Mouse (Mus musculus): ENCODE measurements around the gene Foxo6.

The Foxo6 gene

GRCm38 (mm10) chr4:120290486-120290885 lies 3.3 kb upstream of the Foxo6 start:
- ChIA-PET CTCF (interaction anchor here in 3 of 4 experiments (0.5 to 1.1 kb wide), 4 partner anchors 24 to 60 kb away, joined by 3 to 6 read pairs (median 4); no protein-coding TSS in a partner anchor), POLR2A (interaction anchor here in 3 of 4 experiments (1.3 to 9.6 kb wide), 3 partner anchors 10 to 18 kb away, joined by 3 to 163 read pairs (median 3); no protein-coding TSS in a partner anchor)

- ChIA-PET POLR2A (interaction anchor here (0.6 to 9.6 kb wide), 6 partner anchors 10 to 37 kb away, joined by 3 to 163 read pairs (median 4); no protein-coding TSS in a partner anchor), CTCF (interaction anchor here in 3 of 4 experiments (0.6 to 3.3 kb wide), 7 partner anchors 29 to 529 kb away, joined by 3 to 38 read pairs (median 4); no protein-coding TSS in a partner anchor)
Measured at GRCm38 (mm10) chr4:120289181-120289965, 2.2 kb upstream of the Foxo6 start.

GRCm38 (mm10) chr4:120286761-120287241 lies 348 bp downstream of the Foxo6 start:
- ChIA-PET CTCF (interaction anchor here (0.6 to 3.3 kb wide), 32 partner anchors 10 to 1221 kb away, joined by 3 to 38 read pairs (median 4); no protein-coding TSS in a partner anchor), POLR2A (interaction anchor here (0.6 to 9.6 kb wide), 27 partner anchors 11 to 1178 kb away, joined by 3 to 163 read pairs (median 3); partner anchors contain the start of genes Cited4 (in 1 of the 4), Ctps (in 1 of the 4) and Slc2a1 (in 1 of the 4))

- ChIA-PET CTCF (interaction anchor here in 2 of 4 experiments (2.6 to 3.3 kb wide), 3 partner anchors 14 to 55 kb away, joined by 13 to 38 read pairs (median 37); no protein-coding TSS in a partner anchor), POLR2A (interaction anchor here in 3 of 4 experiments (1.0 to 9.6 kb wide), 8 partner anchors 10 to 120 kb away, joined by 3 to 163 read pairs (median 10); no protein-coding TSS in a partner anchor)
Measured at GRCm38 (mm10) chr4:120285730-120286129, 1.4 kb downstream of the Foxo6 start.

GRCm38 (mm10) chr4:120285223-120285622 lies 1.9 kb downstream of the Foxo6 start:
- ChIA-PET CTCF (interaction anchor here (1.2 to 2.8 kb wide), 6 partner anchors 38 to 56 kb away, joined by 3 to 13 read pairs (median 7); no protein-coding TSS in a partner anchor), POLR2A (interaction anchor here in 2 of 4 experiments (1.6 to 9.6 kb wide), 4 partner anchors 10 to 23 kb away, joined by 9 to 163 read pairs (median 28); no protein-coding TSS in a partner anchor)

GRCm38 (mm10) chr4:120284187-120284586 lies 3.0 kb downstream of the Foxo6 start:
- POLR2A ChIA-PET = interaction anchor here (0.6 to 9.6 kb wide), 16 partner anchors 9 to 990 kb away, joined by 3 to 163 read pairs (median 4); partner anchors contain the start of gene Ybx1 (in 1 of the 4)
- CTCF ChIA-PET = interaction anchor here (0.6 to 4.1 kb wide), 26 partner anchors 9 to 138 kb away, joined by 3 to 34 read pairs (median 4); no protein-coding TSS in a partner anchor

- CTCF ChIA-PET = interaction anchor here (0.6 to 4.1 kb wide), 16 partner anchors 12 to 568 kb away, joined by 3 to 34 read pairs (median 6); no protein-coding TSS in a partner anchor
- POLR2A ChIA-PET = interaction anchor here in 3 of 4 experiments (0.5 to 9.6 kb wide), 14 partner anchors 9 to 989 kb away, joined by 3 to 163 read pairs (median 4); partner anchors contain the start of gene Ybx1 (in 1 of the 3)
Measured at GRCm38 (mm10) chr4:120283141-120283540, 4.0 kb downstream of the Foxo6 start.

GRCm38 (mm10) chr4:120282568-120283091 lies 4.5 kb downstream of the Foxo6 start:
- ChIA-PET POLR2A (interaction anchor here in 3 of 4 experiments (0.5 to 9.6 kb wide), 13 partner anchors 8 to 832 kb away, joined by 3 to 163 read pairs (median 5); no protein-coding TSS in a partner anchor), CTCF (interaction anchor here (0.6 to 4.1 kb wide), 14 partner anchors 12 to 568 kb away, joined by 3 to 34 read pairs (median 6); no protein-coding TSS in a partner anchor)

GRCm38 (mm10) chr4:120281011-120281410 lies 6.1 kb downstream of the Foxo6 start:
- CTCF ChIA-PET = interaction anchor here in 1 of 4 experiments (4.1 kb wide), 1 partner anchor 50 kb away, joined by 34 read pairs; no protein-coding TSS in a partner anchor
- POLR2A ChIA-PET = interaction anchor here in 3 of 4 experiments (0.8 to 9.6 kb wide), 7 partner anchors 9 to 289 kb away, joined by 3 to 163 read pairs (median 3); partner anchors contain the start of gene Ctps (in 1 of the 3)

- POLR2A ChIA-PET = interaction anchor here in 2 of 4 experiments (0.7 to 5.7 kb wide), 4 partner anchors 9 to 340 kb away, joined by 3 to 46 read pairs (median 3); no protein-coding TSS in a partner anchor
- CTCF ChIA-PET = interaction anchor here in 2 of 4 experiments (0.6 to 0.7 kb wide), 2 partner anchors 28 to 50 kb away, joined by 4 read pairs; no protein-coding TSS in a partner anchor
Measured at GRCm38 (mm10) chr4:120280432-120280831, 6.7 kb downstream of the Foxo6 start.

GRCm38 (mm10) chr4:120277255-120277928 lies 9.8 kb downstream of the Foxo6 start:
- CTCF ChIA-PET = interaction anchor here (0.8 to 3.4 kb wide), 7 partner anchors 10 to 51 kb away, joined by 3 to 13 read pairs (median 5); partner anchors contain the start of gene Foxo6 (in 4 of the 4)
- POLR2A ChIA-PET = interaction anchor here in 3 of 4 experiments (0.7 to 14.8 kb wide), 8 partner anchors 8 to 151 kb away, joined by 3 to 163 read pairs (median 5); partner anchors contain the start of gene Foxo6 (in 2 of the 3)

- ChIA-PET POLR2A (interaction anchor here in 3 of 4 experiments (0.7 to 14.8 kb wide), 11 partner anchors 9 to 295 kb away, joined by 3 to 163 read pairs (median 5); partner anchors contain the start of genes Foxo6 (in 3 of the 3) and Ctps (in 1 of the 3)), CTCF (interaction anchor here (0.6 to 3.4 kb wide), 10 partner anchors 9 to 49 kb away, joined by 3 to 13 read pairs (median 6); partner anchors contain the start of gene Foxo6 (in 2 of the 4))
Measured at GRCm38 (mm10) chr4:120275487-120275886, 11.7 kb downstream of the Foxo6 start.

GRCm38 (mm10) chr4:120273594-120273993 lies 13.6 kb downstream of the Foxo6 start:
- POLR2A ChIA-PET = interaction anchor here in 2 of 4 experiments (1.4 to 14.8 kb wide), 3 partner anchors 9 to 12 kb away, joined by 3 to 163 read pairs (median 46); partner anchors contain the start of gene Foxo6 (in 1 of the 2)
- CTCF ChIA-PET = interaction anchor here in 3 of 4 experiments (0.6 to 4.8 kb wide), 3 partner anchors 10 to 14 kb away, joined by 4 to 37 read pairs (median 4); partner anchors contain the start of gene Foxo6 (in 1 of the 3)

- CTCF ChIA-PET = interaction anchor here in 2 of 4 experiments (0.6 to 4.8 kb wide), 9 partner anchors 12 to 914 kb away, joined by 3 to 37 read pairs (median 7); partner anchors contain the start of gene Foxo6 (in 2 of the 2)
Measured at GRCm38 (mm10) chr4:120271886-120272580, 15.1 kb downstream of the Foxo6 start.

GRCm38 (mm10) chr4:120271208-120271607 lies 15.9 kb downstream of the Foxo6 start:
- POLR2A ChIA-PET = interaction anchor here (0.7 to 14.8 kb wide), 27 partner anchors 9 to 395 kb away, joined by 3 to 163 read pairs (median 5); partner anchors contain the start of gene Foxo6 (in 3 of the 4)
- CTCF ChIA-PET = interaction anchor here (0.6 to 4.8 kb wide), 20 partner anchors 11 to 445 kb away, joined by 3 to 37 read pairs (median 4); partner anchors contain the start of gene Foxo6 (in 4 of the 4)

More at GRCm38 (mm10) chr4:120271886-120272580, 15.1 kb downstream of the Foxo6 start:
- POLR2A ChIA-PET = interaction anchor here (0.7 to 14.8 kb wide), 13 partner anchors 9 to 19 kb away, joined by 3 to 163 read pairs (median 13); partner anchors contain the start of gene Foxo6 (in 3 of the 4)

- POLR2A ChIA-PET = interaction anchor here in 3 of 4 experiments (0.8 to 14.8 kb wide), 26 partner anchors 9 to 395 kb away, joined by 3 to 163 read pairs (median 5); partner anchors contain the start of gene Foxo6 (in 3 of the 3)
- CTCF ChIA-PET = interaction anchor here (0.6 to 4.8 kb wide), 18 partner anchors 11 to 110 kb away, joined by 3 to 37 read pairs (median 3); partner anchors contain the start of gene Foxo6 (in 4 of the 4)
Measured at GRCm38 (mm10) chr4:120270937-120271199, 16.3 kb downstream of the Foxo6 start.

Measured in embryonic stem cell, embryonic (primary cell).